Mouse (Mus musculus): ENCODE data around the gene Svop.

- TF ChIP-seq CTCF (IDR thresholded peaks at IDR 0.05; ENCODE audit: control insufficient read depth, insufficient read depth, insufficient read length) (no peak), USF1 (IDR thresholded peaks at IDR 0.05; ENCODE audit: low read depth) (no peak), MAX (IDR thresholded peaks at IDR 0.05) (no peak), CEBPB (IDR thresholded peaks at IDR 0.05; ENCODE audit: low read depth) (no peak), MYOG (IDR thresholded peaks at IDR 0.05; ENCODE audit: control insufficient read depth, extremely low read depth, insufficient read length) (no peak), MYOD1 (IDR thresholded peaks at IDR 0.05; ENCODE audit: control insufficient read depth, insufficient read length, low read depth) (no peak)
Measured at GRCm38 (mm10) chr5:114035111-114035510, 56.3 kb downstream of the Svop start.

Measured in C2C12 (cell line).